Mouse (Mus musculus) midbrain, postnatal 0 days (tissue): ENCODE results near the gene Tti1. TPM values are rescaled to one million over a fixed set of nuclear protein-coding genes. Genes with fewer than 3 reads are reported as not detected.

ENCODE experiments used
- ATAC-seq: fragments of 200-750 bp; cut with Nextera tagmentation; 2 replicates; pipeline ENCODE4 v1.8.0; 2017; ENCODE audit warnings: moderate number of reproducible peaks, mild to moderate bottlenecking, moderate TSS enrichment, moderate library complexity; ENCODE audit not compliant: low FRiP score
- DNase-seq: peaks from one replicate; pipeline ENCODE4 v3.0.0-alpha.2; 2015; ENCODE audit warnings: low spot score
- H3K27ac ChIP-seq: fragments of 300-500 bp; sonication (generic); 2 replicates; pipeline ENCODE4 v1.5.1; 2014; ENCODE audit warnings: low read depth, mild to moderate bottlenecking, low read length, mixed read lengths
- H3K27me3 ChIP-seq: fragments of 300-500 bp; sonication (generic); 2 replicates; pipeline ENCODE4 v1.6.1; 2014; ENCODE audit warnings: low read length, control low read depth, mixed read lengths; ENCODE audit not compliant: insufficient read depth
- H3K36me3 ChIP-seq: fragments of 300-500 bp; sonication (generic); 2 replicates; pipeline ENCODE4 v1.6.1; 2014; ENCODE audit warnings: low read length, control low read depth, mixed read lengths; ENCODE audit not compliant: insufficient read depth
- H3K4me1 ChIP-seq: fragments of 300-500 bp; sonication (generic); 2 replicates; pipeline ENCODE4 v1.6.1; 2014; ENCODE audit warnings: mild to moderate bottlenecking, control low read depth, antibody characterized with exemption, low read length, mixed read lengths; ENCODE audit not compliant: insufficient read depth
- H3K4me2 ChIP-seq: fragments of 300-500 bp; sonication (generic); 2 replicates; pipeline ENCODE4 v1.6.1; 2014; ENCODE audit warnings: low read depth, mild to moderate bottlenecking, low read length, mixed read lengths; ENCODE audit not compliant: poor library complexity, severe bottlenecking
- H3K4me3 ChIP-seq: fragments of 300-500 bp; sonication (generic); 2 replicates; pipeline ENCODE4 v1.5.1; 2014; ENCODE audit warnings: low read depth, mild to moderate bottlenecking, low read length, moderate library complexity
- H3K9ac ChIP-seq: fragments of 300-500 bp; sonication (generic); replicated peaks from 2 replicates; pipeline ENCODE4 v1.6.1; 2014; ENCODE audit warnings: mild to moderate bottlenecking, low read length, moderate library complexity, mixed read lengths; ENCODE audit not compliant: poor library complexity, severe bottlenecking
- H3K9me3 ChIP-seq: fragments of 300-500 bp; sonication (generic); 2 replicates; pipeline ENCODE4 v1.6.1; 2016; ENCODE audit warnings: low read length, control low read depth
- CTCF ChIP-seq: IDR thresholded peaks from 2 replicates; pipeline ENCODE4 v1.5.1; 2016; ENCODE audit warnings: antibody characterized with exemption, mild to moderate bottlenecking
- WGBS: fragments of 180-500 bp; shearing (Covaris S2); extraction: QIAGEN DNeasy Blood & Tissue Kit; methylation state at CpG from one replicate; pipeline ENCODE4 v1.1.7; 2014; 5-methylcytosine and 5-hydroxymethylcytosine counted together
- polyA plus RNA-seq: library from polyadenylated mRNA; unstranded; fragments of >200 nt; fragmentation: Nextera tagmentation; extraction: Ambion mirVana; gene quantifications from 2 replicates; pipeline ENCODE4 v1.2.1, GENCODE M21; 2015
- total RNA-seq: library from RNA; depleted of rRNA; stranded (reverse); fragments of >200 nt; gene quantifications from 2 replicates; pipeline ENCODE4 v1.2.3, GENCODE M21; 2014

The Tti1 gene
- total and polyA plus RNA-seq, 2 experiments from 2014 or later: 9.2 to 13.5 TPM

DNA sequence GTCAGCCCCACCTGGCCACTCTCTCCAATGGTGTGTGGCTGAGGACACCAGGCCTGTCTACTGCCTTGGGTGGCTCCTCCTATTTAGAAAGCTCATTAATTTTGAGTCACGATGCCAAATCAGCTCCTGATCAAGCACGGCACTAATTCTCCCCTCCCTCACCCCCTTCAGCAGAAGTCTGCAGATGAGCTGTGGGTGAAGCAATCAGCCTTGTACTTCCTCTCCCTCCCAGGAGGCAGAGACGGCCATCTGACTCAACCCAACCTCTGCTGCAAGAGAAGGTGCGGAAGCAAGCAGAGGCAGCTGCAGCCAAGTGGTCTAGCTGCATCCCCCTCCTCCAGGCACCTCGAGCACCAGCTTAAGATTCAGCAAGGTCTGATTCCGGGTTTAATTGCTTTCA lies 37.2 kb downstream of the Tti1 start:
- no peak overlapping the region for H3K27ac ChIP-seq
- ATAC-seq (no peak), DNase-seq (peak; percentile 30)
- H3K9ac ChIP-seq: no peak overlapping the region
- peaks cover under 1% of the 10 kb centered on the region; the same call in 1 of the 2 replicates for H3K4me1 ChIP-seq
- no peaks in the 10 kb centered on the region for H3K9me3 ChIP-seq
- 63% methylated on average over 6 of the region's 6 CpGs for WGBS
- H3K4me3 ChIP-seq: no peak overlapping the region
- H3K4me2 ChIP-seq: no peak overlapping the region
- no peaks in the 10 kb centered on the region for H3K27me3 ChIP-seq
- no peak for TF ChIP-seq CTCF
- H3K36me3 ChIP-seq: peaks cover 7% of the 10 kb centered on the region; the same call in 1 of the 2 replicates

GRCm38 (mm10) chr2:157989946-157990345 lies 38.3 kb downstream of the Tti1 start:
- no peak overlapping the region for H3K27ac ChIP-seq
- H3K4me3 ChIP-seq: no peak overlapping the region
- TF ChIP-seq CTCF: peak; percentile 82
- no peak for ATAC-seq
- 0 out of 2 replicates have a peak, but pooled peaks cover 4% of the 10 kb centered on the region for H3K36me3 ChIP-seq
- WGBS: 88% methylated on average over 2 of the region's 2 CpGs
- peak; percentile 52 for DNase-seq
- no peak overlapping the region for H3K4me2 ChIP-seq
- peaks cover 10% of the 10 kb centered on the region; the same call in 1 of the 2 replicates for H3K4me1 ChIP-seq
- no peaks in the 10 kb centered on the region for H3K27me3 ChIP-seq
- H3K9me3 ChIP-seq: no peaks in the 10 kb centered on the region
- H3K9ac ChIP-seq: no peak overlapping the region

DNA sequence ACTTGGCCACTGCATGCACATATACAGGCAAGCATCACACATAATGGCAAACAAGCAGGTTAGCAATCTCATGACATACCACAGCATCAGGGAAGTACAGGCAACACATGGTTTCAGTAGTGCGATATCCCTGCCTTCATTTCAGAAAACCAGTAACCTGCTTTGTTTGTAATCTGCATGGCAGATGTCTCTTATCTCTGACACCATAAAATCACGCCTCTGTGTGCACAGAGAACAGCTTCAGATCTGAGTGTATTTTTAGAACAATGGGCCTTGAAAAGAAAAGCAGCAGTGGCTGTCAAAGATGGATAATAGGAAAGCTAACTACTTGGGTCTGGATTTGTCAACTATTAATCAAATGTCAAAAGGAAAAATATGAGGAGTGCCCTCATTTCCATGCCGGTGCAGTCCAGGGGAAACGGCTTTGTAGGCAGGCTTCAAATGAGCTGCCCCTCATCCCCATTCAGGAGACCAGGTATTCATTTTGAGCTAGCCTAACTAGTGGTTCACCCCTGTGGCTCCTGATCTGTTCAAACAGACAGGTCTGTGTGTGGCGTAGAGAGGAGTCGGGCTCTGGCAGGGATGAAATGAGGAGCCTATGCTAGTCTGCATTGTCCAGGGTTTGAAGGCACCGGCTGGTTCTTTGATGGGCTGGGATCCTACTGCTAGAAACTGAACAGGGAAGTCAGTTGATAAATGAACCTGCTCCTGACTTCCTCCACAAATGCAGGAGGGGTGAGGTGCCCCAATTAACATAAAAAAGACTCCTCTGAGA lies 39.6 kb downstream of the Tti1 start:
- Histone ChIP-seq H3K36me3 (0 out of 2 replicates have a peak, but pooled peaks cover 4% of the 10 kb centered on the region), H3K27ac (peak overlapping the region; percentile 43), H3K4me2 (no peak overlapping the region), H3K27me3 (no peaks in the 10 kb centered on the region), H3K4me3 (no peak overlapping the region), H3K9ac (peak overlapping the region; percentile 20; the same call in 1 of the 2 replicates), H3K9me3 (no peaks in the 10 kb centered on the region), H3K4me1 (peaks cover 10% of the 10 kb centered on the region; the same call in 1 of the 2 replicates)
- no peak for DNase-seq
- no peak for ATAC-seq
- TF ChIP-seq CTCF: no peak
- WGBS: 42% methylated on average over 7 of the region's 7 CpGs

DNA sequence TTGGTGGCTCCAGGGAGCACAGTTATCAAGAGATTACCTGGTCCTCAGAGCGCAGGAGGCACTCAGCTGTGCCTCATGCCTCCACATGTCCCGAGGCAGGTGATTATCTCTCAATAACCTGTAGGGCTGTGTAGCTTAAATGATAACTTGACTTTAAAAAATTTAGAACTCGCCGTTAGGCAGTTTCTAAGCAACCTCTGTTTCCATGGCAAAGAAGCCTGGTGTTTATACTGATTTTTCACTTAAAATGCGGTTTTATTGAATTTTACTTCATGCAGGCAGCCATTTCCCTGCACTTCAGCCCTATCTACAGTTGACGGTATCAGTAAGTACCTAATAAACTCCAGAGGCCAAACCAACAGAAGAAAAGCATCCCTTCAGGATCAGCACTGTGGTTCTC lies 42.0 kb downstream of the Tti1 start:
- H3K36me3 ChIP-seq: no peaks in the 10 kb centered on the region
- DNase-seq: peak; percentile 27
- no peaks in the 10 kb centered on the region for H3K27me3 ChIP-seq
- no peak overlapping the region for H3K4me2 ChIP-seq
- H3K9ac ChIP-seq: no peak overlapping the region; the same call in 1 of the 2 replicates
- peak; percentile 47; the same call in 1 of the 2 replicates for ATAC-seq
- no peak for TF ChIP-seq CTCF
- H3K27ac ChIP-seq: peak overlapping the region; percentile 84
- peaks cover 10% of the 10 kb centered on the region; the same call in 1 of the 2 replicates for H3K4me1 ChIP-seq
- no peaks in the 10 kb centered on the region for H3K9me3 ChIP-seq
- 33% methylated on average over 6 of the region's 6 CpGs for WGBS
- H3K4me3 ChIP-seq: no peak overlapping the region

DNA sequence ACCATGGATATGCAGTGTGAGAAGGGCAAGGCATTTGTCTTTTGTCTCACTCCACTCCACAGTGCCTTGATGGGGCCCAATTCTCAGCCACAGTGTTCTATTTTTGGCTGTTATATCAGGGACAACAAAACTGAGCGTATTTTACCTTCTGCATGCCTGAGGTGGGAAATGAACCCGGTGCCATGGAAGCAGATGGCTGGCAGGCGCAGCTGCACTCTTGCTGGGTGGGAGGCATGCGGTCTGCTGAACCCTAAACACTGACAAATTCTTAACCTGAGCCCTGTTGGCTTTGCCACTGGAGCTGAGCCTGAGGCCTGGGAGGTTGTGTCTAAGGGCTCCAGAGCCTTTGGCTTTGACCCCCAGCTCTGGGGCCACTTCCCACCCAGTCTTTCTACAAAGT lies 42.6 kb downstream of the Tti1 start:
- peaks cover 10% of the 10 kb centered on the region; the same call in 1 of the 2 replicates for H3K4me1 ChIP-seq
- TF ChIP-seq CTCF: no peak
- 77% methylated on average over 4 of the region's 4 CpGs for WGBS

DNA sequence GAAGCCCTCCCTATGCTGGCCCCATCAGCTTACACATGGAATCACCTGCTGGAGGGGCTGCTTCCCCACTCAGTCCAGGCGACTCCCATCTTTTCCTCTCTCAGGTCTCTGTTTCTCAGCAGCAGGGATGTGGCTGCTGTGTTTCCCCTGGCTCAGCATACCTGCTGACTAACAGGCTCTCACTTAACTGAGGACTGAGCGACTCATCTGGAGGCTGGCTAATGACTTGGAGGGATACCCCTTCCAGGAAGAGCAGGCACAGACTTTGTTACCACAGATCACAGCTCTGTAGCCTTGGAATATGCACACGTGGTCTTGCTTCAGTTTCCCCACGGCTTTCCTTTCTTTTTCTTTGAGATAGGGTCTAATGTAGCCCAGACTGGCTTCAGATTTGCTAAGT lies 45.0 kb downstream of the Tti1 start:
- H3K27ac ChIP-seq: no peak overlapping the region
- H3K9ac ChIP-seq: no peak overlapping the region
- H3K4me1 ChIP-seq: peaks cover 10% of the 10 kb centered on the region; the same call in 1 of the 2 replicates
- WGBS: 91% methylated on average over 4 of the region's 4 CpGs
- no peaks in the 10 kb centered on the region for H3K27me3 ChIP-seq
- H3K9me3 ChIP-seq: no peaks in the 10 kb centered on the region
- no peak for TF ChIP-seq CTCF
- no peaks in the 10 kb centered on the region for H3K36me3 ChIP-seq
- no peak for ATAC-seq
- no peak overlapping the region for H3K4me3 ChIP-seq
- no peak overlapping the region for H3K4me2 ChIP-seq
- DNase-seq: no peak

More for the DNA sequence above, 42.6 kb downstream of the Tti1 start:
- no peaks in the 10 kb centered on the region for H3K9me3 ChIP-seq
- no peaks in the 10 kb centered on the region for H3K36me3 ChIP-seq
- H3K4me3 ChIP-seq: no peak overlapping the region
- DNase-seq: no peak
- H3K9ac ChIP-seq: no peak overlapping the region
- ATAC-seq: no peak
- H3K27me3 ChIP-seq: no peaks in the 10 kb centered on the region
- H3K4me2 ChIP-seq: no peak overlapping the region
- H3K27ac ChIP-seq: peak overlapping the region; percentile 59
